Mouse (Mus musculus) right cerebral cortex, postnatal 14 days (tissue): Measurements from ENCODE around the gene Rps27l.

Experiments used
- DNase-seq: peaks from one replicate; pipeline ENCODE4 v3.0.0; 2022

Gene Rps27l

GRCm38 (mm10) chr9:66920488-66921279 is 25.2 kb upstream of the Rps27l start:
- no peak for DNase-seq

DNA sequence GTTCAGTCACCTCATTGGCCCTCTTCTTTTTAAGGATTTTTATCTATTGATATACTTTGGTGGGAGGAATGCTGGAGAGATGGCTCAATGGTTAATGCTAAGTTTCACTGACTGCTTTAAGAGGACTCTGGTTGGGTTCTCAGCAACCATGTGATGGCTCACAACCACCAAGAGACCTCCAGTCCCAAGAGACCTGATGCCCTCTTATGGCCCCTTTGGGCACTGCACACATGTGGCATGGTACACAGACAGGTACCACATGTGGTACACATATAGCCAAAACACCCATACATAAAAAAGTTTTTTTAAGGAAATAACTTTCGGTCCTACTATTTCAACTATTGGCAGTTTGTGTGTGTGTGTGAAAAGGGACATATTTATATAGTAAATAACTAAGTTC is 23.8 kb upstream of the Rps27l start:
- DNase-seq: no peak

- no peak for DNase-seq
Observed at GRCm38 (mm10) chr9:66925853-66926252, 20.0 kb upstream of the Rps27l start.

GRCm38 (mm10) chr9:66927696-66928402 is 18.0 kb upstream of the Rps27l start:
- DNase-seq: no peak

- DNase-seq: no peak
Observed at GRCm38 (mm10) chr9:66930351-66930750, 15.5 kb upstream of the Rps27l start.

DNA sequence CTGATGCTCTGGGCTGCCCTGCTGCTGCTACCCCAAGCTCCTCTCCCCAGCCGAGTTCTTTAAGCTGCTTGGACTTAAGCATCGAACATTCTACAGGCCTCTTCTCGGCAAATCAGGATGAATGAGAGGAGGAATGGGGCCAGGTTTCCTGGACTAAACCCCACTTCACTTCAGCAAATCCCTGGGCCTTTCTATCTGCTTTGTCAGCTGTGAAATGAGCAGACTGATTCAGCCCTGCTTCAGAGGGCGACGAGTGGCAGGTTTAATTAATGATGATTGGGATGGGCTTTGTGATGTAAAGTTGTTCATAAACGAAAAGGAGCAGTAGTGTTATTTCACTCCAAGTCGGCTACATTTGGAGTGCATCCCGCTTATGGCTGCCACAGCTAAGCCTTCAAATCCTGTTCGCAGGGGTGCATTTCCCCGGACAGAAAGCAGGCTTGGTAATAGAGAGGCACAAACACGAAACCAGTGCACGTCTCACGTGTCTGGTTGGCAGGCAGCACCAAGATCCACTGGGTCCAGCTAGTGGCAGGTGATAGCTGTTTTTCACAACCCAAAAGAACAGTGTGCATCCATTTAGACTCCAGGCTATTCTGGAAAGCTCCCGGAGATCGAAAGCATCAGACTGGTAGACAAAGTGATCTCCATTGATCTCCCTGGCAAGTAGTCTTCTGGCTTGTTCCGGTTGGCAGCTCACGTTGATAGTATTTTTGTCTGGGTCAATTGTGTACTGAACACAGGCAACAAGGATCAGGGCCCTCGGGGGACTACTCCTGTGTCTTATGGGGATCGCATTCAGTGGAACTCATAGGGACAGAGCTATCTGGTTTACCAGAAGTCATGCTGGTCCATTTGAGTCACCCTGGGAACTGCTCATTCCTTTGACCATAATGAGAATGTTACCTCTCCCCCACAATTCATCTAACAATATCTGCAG is 11.7 kb upstream of the Rps27l start:
- no peak for DNase-seq

GRCm38 (mm10) chr9:66937507-66937906 is 8.4 kb upstream of the Rps27l start:
- DNase-seq: no peak

DNA sequence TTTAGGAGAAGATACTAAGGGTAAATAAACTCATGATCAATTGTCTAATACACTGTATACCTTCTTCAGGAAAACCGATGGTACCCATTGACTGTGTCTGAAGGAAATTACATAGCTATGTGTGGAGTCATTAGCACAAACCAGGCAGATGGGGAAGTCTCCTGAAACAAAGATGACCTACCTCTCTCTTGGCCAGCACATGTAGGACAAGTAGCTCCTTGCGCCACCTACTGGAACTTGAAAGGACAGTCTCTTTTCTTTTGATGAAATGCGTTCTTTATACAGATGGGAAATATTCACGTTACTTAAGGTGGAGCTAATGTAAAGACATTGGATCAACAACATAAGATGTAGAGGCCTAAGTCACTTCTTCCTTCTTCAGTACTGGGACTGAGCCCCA is 7.0 kb upstream of the Rps27l start:
- no peak for DNase-seq

DNA sequence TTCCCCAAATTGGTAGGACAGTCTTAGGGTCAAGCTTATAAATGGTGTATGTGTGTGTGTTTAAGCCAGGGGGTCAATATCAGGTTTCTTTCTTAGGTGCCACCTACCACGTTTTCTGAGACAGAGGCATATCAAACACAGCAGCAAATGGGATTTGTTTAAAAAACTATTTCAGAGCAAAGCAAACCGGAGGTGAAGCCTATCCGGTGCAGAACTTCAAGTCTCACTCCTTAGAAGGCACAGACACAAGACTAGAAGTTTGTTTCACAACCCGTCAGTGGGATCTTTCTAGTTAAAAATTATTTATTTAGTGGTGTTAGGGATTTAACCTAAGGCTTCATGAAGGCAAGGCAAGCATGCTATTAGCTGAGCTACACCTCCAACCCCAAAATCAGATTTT is 725 bp upstream of the Rps27l start:
- DNase-seq: no peak

DNA sequence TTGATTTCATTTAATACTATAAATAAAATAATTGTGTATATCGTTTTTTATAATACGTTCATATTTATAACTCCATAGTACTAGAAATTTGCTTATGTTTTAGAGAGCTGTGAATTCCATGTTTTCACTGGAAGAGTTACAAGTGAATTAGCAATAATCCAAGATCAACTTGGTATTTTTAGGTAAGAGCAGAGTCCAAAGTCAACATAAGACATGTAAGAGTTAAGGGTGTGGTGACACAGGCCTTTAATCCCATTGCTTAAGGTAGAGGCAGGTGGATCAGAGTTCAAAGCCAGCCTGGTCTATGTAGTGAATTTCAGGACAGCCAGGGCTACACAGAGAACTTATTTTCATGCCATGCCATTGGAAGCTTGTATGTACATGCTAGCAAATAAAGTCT is 2.6 kb downstream of the Rps27l start:
- no peak for DNase-seq

- no peak for DNase-seq
Observed at GRCm38 (mm10) chr9:66952321-66952720, 6.4 kb downstream of the Rps27l start.

- no peak for DNase-seq
Observed at GRCm38 (mm10) chr9:66952886-66953285, 7.0 kb downstream of the Rps27l start.

GRCm38 (mm10) chr9:66957451-66957850 is 11.6 kb downstream of the Rps27l start:
- no peak for DNase-seq

DNA sequence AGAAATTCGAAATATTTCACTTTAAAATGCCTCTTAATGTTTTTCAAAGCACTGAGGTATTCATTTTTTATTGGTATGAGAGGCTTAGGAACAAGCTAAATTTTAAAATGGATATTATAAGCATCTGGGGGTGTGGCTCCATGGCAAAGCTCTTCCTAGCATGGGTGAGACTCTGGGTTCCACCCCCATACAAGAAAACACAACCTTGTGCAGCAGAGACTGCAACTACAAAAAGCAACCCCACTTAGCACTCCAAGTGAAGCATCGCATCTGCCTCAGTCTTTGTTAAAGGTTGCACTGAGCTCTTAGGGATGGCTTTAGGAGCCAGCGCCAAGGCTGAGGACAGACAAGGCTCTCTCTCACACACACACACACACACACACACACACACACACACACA is 15.6 kb downstream of the Rps27l start:
- no peak for DNase-seq

DNA sequence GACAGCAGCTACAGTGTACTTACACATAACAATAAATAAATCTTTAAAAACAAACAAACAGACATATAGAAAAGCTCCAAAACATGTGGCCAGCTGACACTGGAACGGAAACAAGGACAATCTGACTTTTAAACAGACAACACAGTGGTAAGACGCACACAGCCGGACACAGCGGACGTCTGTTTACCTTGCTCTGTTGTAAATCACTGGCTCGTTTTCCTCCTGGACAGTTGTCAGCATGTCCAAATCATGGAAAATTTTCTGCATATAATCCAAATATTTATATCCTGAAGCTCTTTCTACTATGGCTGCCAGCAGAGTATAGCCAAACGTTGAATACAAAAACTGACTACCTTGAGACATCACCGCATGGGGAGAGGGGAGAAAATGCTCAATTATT is 21.6 kb downstream of the Rps27l start:
- no peak for DNase-seq

DNA sequence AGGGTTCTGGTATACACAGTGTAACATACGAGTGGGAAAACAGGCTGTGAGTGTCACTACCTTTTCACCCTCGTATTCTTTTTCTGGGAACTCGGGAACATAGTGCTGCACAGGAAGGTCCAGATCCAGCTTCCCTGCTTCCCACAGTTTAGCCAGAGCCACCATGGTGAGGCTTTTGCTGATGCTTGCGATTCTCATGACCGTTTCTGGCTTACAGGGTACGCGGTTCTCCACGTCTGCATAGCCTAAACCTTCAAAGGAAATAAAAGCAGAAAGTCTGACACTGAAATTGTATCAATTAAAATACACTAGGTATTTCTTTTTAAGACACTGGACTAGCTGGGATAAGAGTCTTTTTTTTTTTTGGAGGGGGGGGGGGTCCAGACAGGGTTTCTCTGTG is 25.2 kb downstream of the Rps27l start:
- no peak for DNase-seq

DNA sequence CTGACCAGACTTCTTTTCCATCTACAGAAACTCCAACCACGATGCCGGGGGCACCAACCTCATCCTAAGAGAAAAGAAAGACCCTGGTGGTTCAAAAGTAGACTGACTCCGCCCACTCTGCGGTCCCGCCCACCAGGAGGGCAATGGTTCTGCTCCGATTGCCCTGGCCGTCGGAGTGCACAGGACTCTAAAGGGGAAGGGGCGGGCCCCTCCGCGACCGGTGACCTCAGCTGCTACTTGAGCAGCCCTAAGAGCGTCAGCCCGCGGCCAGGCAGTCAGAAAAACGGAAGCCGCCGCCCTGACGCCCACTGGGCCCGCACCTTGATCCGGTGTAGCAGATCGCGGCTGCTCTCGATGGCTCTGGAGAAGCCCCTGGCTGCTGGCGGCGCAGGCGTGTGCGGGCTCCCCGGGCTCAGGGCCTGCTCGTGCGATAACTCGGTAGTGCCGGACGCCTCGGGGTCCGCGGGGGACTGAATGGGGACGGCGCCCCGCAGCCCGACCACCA is 28.9 kb downstream of the Rps27l start:
- peak; percentile 63 for DNase-seq

DNA sequence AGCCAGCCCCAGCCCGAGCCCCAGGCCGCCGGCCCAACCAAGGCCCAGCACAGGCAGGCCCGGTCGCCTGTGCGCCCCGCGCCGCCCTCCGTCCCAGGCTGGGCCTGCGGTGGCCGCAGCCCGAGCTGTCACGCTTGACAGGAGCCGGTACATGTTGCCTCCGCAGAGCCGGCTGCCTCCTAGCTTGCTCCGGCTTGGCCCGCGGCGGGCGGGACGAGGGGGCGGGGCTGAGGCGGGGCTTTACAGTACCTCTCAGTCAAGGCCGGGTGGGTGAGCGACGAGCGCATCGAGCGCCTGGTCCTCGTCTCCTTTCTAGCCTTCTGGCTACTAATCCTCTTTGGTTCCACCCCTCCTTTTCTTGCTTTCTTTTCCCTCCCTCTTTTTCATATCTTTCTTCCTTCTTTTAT is 29.4 kb downstream of the Rps27l start, which contains the start of gene Lactb:
Gene Lactb, minus strand, starts transcription at position 246 of the 407 bp plus-strand sequence.
- DNase-seq: peak; percentile 96

GRCm38 (mm10) chr9:66977121-66977520 is 31.2 kb downstream of the Rps27l start:
- no peak for DNase-seq

DNA sequence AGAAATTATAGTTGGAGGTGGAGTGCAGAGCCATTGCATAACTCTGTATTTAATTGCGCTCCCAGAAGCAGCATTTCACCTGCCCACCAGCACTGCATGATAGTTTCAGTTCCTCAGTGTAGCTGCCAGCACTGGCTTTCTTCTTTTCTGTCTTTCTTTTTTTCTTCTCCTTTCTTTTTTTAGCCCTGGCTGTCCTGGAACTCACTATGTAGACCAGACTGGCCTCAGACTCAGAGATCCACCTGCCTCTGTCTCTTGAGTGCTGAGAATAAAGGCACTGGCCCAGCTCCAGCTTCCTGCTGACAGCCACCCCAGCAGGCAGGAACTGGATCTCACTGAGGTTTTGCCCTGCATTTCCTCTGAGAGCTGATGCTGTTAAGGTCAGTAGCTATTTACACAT is 32.1 kb downstream of the Rps27l start:
- DNase-seq: peak; percentile 36

- no peak for DNase-seq
Observed at GRCm38 (mm10) chr9:66978468-66978867, 32.6 kb downstream of the Rps27l start.

- peak; percentile 81 for DNase-seq
Observed at GRCm38 (mm10) chr9:66980458-66980857, 34.6 kb downstream of the Rps27l start.

GRCm38 (mm10) chr9:66982085-66982484 is 36.2 kb downstream of the Rps27l start:
- DNase-seq: no peak
